Comparison of ENCODE assay signal across 9 mouse cellular contexts in genomic region chr17:70633181-70633944, GRCm38 (mm10).
A peak's percentile ranks its signal among the peaks of the same experiment; 100 is the strongest.
DNase-seq lines count a peak whose midpoint lies in the region; TF ChIP-seq lines count a peak whose summit lies in the region.
"Had no signal": no experiment of that assay in that cellular context is flagged by ENCODE, and none has a peak within 500 bp of the region (broad histone marks: within the 10 kb centered on the region; RNA-seq: fewer than 3 reads in every experiment).

No protein-coding gene starts in this region.

- intact Hi-C loops in heart, postnatal 36 days (cut with DNase I) = loop anchor here (1.0 to 10.0 kb wide), 3 partner anchors 106 to 1069 kb away; no protein-coding TSS in a partner anchor

- H3K27me3 ChIP-seq in cerebellum, adult 2 months (ENCODE audit: control insufficient read depth, insufficient read depth, low read length) = no peaks in the 10 kb centered on the region
- H3K27me3 ChIP-seq: liver, embryonic 15.5 days had no signal

- H3K4me3 ChIP-seq in cerebellum, adult 2 months (replicated peaks; ENCODE audit: insufficient read depth, low read depth, low read length) = no peak overlapping the region
- H3K4me3 ChIP-seq in lung, adult 2 months (replicated peaks; ENCODE audit: extremely low read depth, low read depth, low read length) = no peak overlapping the region
- H3K4me3 ChIP-seq: liver, embryonic 15.5 days had no signal

- 18% methylated on average over 9 of the region's 9 CpGs for WGBS in cerebellum, adult 2 months
- WGBS in lung, adult 2 months = 22% methylated on average over 9 of the region's 9 CpGs

- TF ChIP-seq POLR2A in cerebellum, adult 2 months (IDR thresholded peaks at IDR 0.05; ENCODE audit: borderline replicate concordance, insufficient read depth, low read length) = no peak
- no peak for TF ChIP-seq POLR2A in lung, adult 2 months (IDR thresholded peaks at IDR 0.05; ENCODE audit: borderline replicate concordance, extremely low read depth, low read depth, low read length)

- H3K27ac ChIP-seq in cerebellum, adult 2 months (ENCODE audit: insufficient read depth, low read length) = no peak overlapping the region
- H3K27ac ChIP-seq: liver, embryonic 15.5 days had no signal

- peaks cover 6% of the 10 kb centered on the region; the same call in 1 of the 2 replicates for H3K4me1 ChIP-seq in cerebellum, adult 2 months (ENCODE audit: control insufficient read depth, insufficient read depth, low read length)
- H3K4me1 ChIP-seq in lung, adult 2 months (ENCODE audit: control insufficient read depth, insufficient read depth, low read length) = no peaks in the 10 kb centered on the region
- H3K4me1 ChIP-seq: liver, embryonic 15.5 days had no signal

- peak; percentile 22 for DNase-seq in MN1 (ENCODE audit: low spot score)
- peak; percentile 88 to 89 for DNase-seq in cerebellum, adult 2 months
- DNase-seq in forelimb bud, embryonic 11.5 days (ENCODE audit: low read depth, low spot score) = peak; percentile 63
- DNase-seq in heart, postnatal 36 days = peak; percentile 67 to 71
- peak; percentile 92 for DNase-seq in layer of hippocampus, adult 11-12 months (ENCODE audit: low spot score)
- peak; percentile 21 for DNase-seq in lung, adult 2 months
- peak; percentile 72 for DNase-seq in ovary, postnatal 36 days (ENCODE audit: low spot score)
- DNase-seq in urinary bladder, postnatal 4 days (ENCODE audit: low spot score in 2 of 2) = peak; percentile 56 to 77

- peak; percentile 88 for TF ChIP-seq CTCF in cerebellum, adult 2 months (IDR thresholded peaks at IDR 0.05; ENCODE audit: borderline replicate concordance, insufficient read depth, low read depth, low read length)
- peak; percentile 56 for TF ChIP-seq CTCF in lung, adult 2 months (IDR thresholded peaks at IDR 0.05; ENCODE audit: insufficient read depth, low read length)

Comparison
In these comparisons a context has a peak if more than half of its experiments do, and no peak if none do; other contexts are left out.
1. DNase-seq: peak in every context shown above with its lines; median percentile 92 in layer of hippocampus, adult 11-12 months; 88 in cerebellum, adult 2 months; 72 in ovary, postnatal 36 days; 69 in heart, postnatal 36 days; 66 in urinary bladder, postnatal 4 days; 63 in forelimb bud, embryonic 11.5 days; 22 in MN1; 21 in lung, adult 2 months.